Mouse (Mus musculus): Measurements from ENCODE around the gene Rnd1. TPM values are rescaled to one million over a fixed set of nuclear protein-coding genes. Genes with fewer than 3 reads are reported as not detected.

Gene Rnd1
- polyA plus RNA-seq (2015; fragmentation: Nextera tagmentation; extraction: Ambion mirVana) = 10.2 and 12.7 TPM in 2 replicates

GRCm38 (mm10) chr15:98676940-98677728, at the start of gene Rnd1:
TSS of gene Rnd1 (minus strand) at chr15:98677461.
- peak within 1 kb of the TSS; percentile 98 for H3K4me2 ChIP-seq (replicated peaks)
- H3K9me3 ChIP-seq = no peaks in the 10 kb centered on the region
- no peaks in the 10 kb centered on the region for H3K36me3 ChIP-seq
- ATAC-seq = peak; percentile 97
- H3K9ac ChIP-seq (replicated peaks) = peak within 1 kb of the TSS; percentile 71
- H3K4me1 ChIP-seq (replicated peaks) = peaks cover 46% of the 10 kb centered on the region
- 0 out of 2 replicates have a peak, but pooled peaks cover 9% of the 10 kb centered on the region for H3K27me3 ChIP-seq
- under 1% methylated on average over 37 of the region's 37 CpGs for WGBS
- H3K27ac ChIP-seq = no peak within 1 kb of the TSS
- H3K4me3 ChIP-seq (replicated peaks) = peak within 1 kb of the TSS; percentile 54

GRCm38 (mm10) chr15:98726746-98727145, 49.5 kb upstream of the Rnd1 start:
- no peak overlapping the region for H3K9ac ChIP-seq (replicated peaks)
- H3K4me1 ChIP-seq (replicated peaks) = peaks cover 28% of the 10 kb centered on the region
- no peak overlapping the region for H3K27ac ChIP-seq
- 49% methylated on average over 7 of the region's 7 CpGs for WGBS
- no peaks in the 10 kb centered on the region for H3K36me3 ChIP-seq
- H3K4me2 ChIP-seq (replicated peaks) = peak overlapping the region; percentile 81
- no peaks in the 10 kb centered on the region for H3K9me3 ChIP-seq
- peak overlapping the region; percentile 43 for H3K4me3 ChIP-seq (replicated peaks)
- peaks cover 59% of the 10 kb centered on the region for H3K27me3 ChIP-seq
- ATAC-seq = no peak

GRCm38 (mm10) chr15:98726079-98726478, 48.8 kb upstream of the Rnd1 start:
- WGBS = 80% methylated on average over 4 of the region's 4 CpGs
- H3K9me3 ChIP-seq = no peaks in the 10 kb centered on the region
- H3K27ac ChIP-seq = no peak overlapping the region
- no peak overlapping the region for H3K9ac ChIP-seq (replicated peaks)
- ATAC-seq = no peak
- no peak overlapping the region for H3K4me3 ChIP-seq (replicated peaks)
- no peak overlapping the region for H3K4me2 ChIP-seq (replicated peaks)
- peaks cover 59% of the 10 kb centered on the region for H3K27me3 ChIP-seq
- peaks cover 28% of the 10 kb centered on the region for H3K4me1 ChIP-seq (replicated peaks)
- H3K36me3 ChIP-seq = no peaks in the 10 kb centered on the region

- Histone ChIP-seq H3K36me3 (no peaks in the 10 kb centered on the region), H3K27ac (no peak overlapping the region), H3K4me2 (replicated peaks) (no peak overlapping the region; the same call in 1 of the 2 replicates), H3K4me1 (replicated peaks) (peaks cover 28% of the 10 kb centered on the region), H3K9ac (replicated peaks) (no peak overlapping the region), H3K9me3 (no peaks in the 10 kb centered on the region), H3K4me3 (replicated peaks) (no peak overlapping the region), H3K27me3 (peaks cover 55% of the 10 kb centered on the region)
- WGBS = 35% methylated on average over 19 of the region's 19 CpGs
- no peak for ATAC-seq
Observed at GRCm38 (mm10) chr15:98724441-98724840, 47.2 kb upstream of the Rnd1 start.

GRCm38 (mm10) chr15:98722854-98723253, 45.6 kb upstream of the Rnd1 start:
- ATAC-seq = no peak
- Histone ChIP-seq H3K9me3 (no peaks in the 10 kb centered on the region), H3K9ac (replicated peaks) (no peak overlapping the region), H3K36me3 (no peaks in the 10 kb centered on the region), H3K27me3 (peaks cover 40% of the 10 kb centered on the region), H3K27ac (no peak overlapping the region), H3K4me3 (replicated peaks) (no peak overlapping the region), H3K4me1 (replicated peaks) (peaks cover 22% of the 10 kb centered on the region), H3K4me2 (replicated peaks) (no peak overlapping the region)
- WGBS = 69% methylated on average over 14 of the region's 14 CpGs

GRCm38 (mm10) chr15:98722191-98722590, 44.9 kb upstream of the Rnd1 start:
- H3K4me3 ChIP-seq (replicated peaks) = no peak overlapping the region
- no peak overlapping the region for H3K9ac ChIP-seq (replicated peaks)
- no peaks in the 10 kb centered on the region for H3K36me3 ChIP-seq
- H3K9me3 ChIP-seq = no peaks in the 10 kb centered on the region
- ATAC-seq = no peak
- no peak overlapping the region for H3K4me2 ChIP-seq (replicated peaks)
- H3K27me3 ChIP-seq = peaks cover 36% of the 10 kb centered on the region
- 83% methylated on average over 8 of the region's 8 CpGs for WGBS
- no peak overlapping the region for H3K27ac ChIP-seq
- H3K4me1 ChIP-seq (replicated peaks) = peaks cover 16% of the 10 kb centered on the region

GRCm38 (mm10) chr15:98717301-98717700, 40.0 kb upstream of the Rnd1 start:
- Histone ChIP-seq H3K9ac (replicated peaks) (no peak overlapping the region), H3K9me3 (no peaks in the 10 kb centered on the region), H3K27ac (no peak overlapping the region), H3K27me3 (peaks cover 6% of the 10 kb centered on the region; the same call in 1 of the 2 replicates), H3K4me3 (replicated peaks) (no peak overlapping the region), H3K4me1 (replicated peaks) (no peaks in the 10 kb centered on the region), H3K36me3 (no peaks in the 10 kb centered on the region), H3K4me2 (replicated peaks) (no peak overlapping the region)
- 73% methylated on average over 16 of the region's 16 CpGs for WGBS
- no peak for ATAC-seq

- 77% methylated on average over 5 of the region's 5 CpGs for whole genome bisulfite sequencing
Observed at GRCm38 (mm10) chr15:98714230-98714652, 37.0 kb upstream of the Rnd1 start.

GRCm38 (mm10) chr15:98710442-98710841, 33.2 kb upstream of the Rnd1 start:
- Histone ChIP-seq H3K36me3 (no peaks in the 10 kb centered on the region), H3K4me2 (replicated peaks) (no peak overlapping the region), H3K27me3 (peaks cover 11% of the 10 kb centered on the region; the same call in 1 of the 2 replicates), H3K9me3 (no peaks in the 10 kb centered on the region), H3K4me1 (replicated peaks) (peaks cover 5% of the 10 kb centered on the region), H3K4me3 (replicated peaks) (no peak overlapping the region), H3K27ac (no peak overlapping the region), H3K9ac (replicated peaks) (no peak overlapping the region)
- ATAC-seq = no peak
- 13% methylated on average over 9 of the region's 9 CpGs for WGBS

More at GRCm38 (mm10) chr15:98714230-98714652, 37.0 kb upstream of the Rnd1 start:
- Histone ChIP-seq H3K27me3 (peaks cover 9% of the 10 kb centered on the region; the same call in 1 of the 2 replicates), H3K4me2 (replicated peaks) (no peak overlapping the region), H3K27ac (no peak overlapping the region), H3K4me1 (replicated peaks) (no peaks in the 10 kb centered on the region), H3K9ac (replicated peaks) (no peak overlapping the region), H3K36me3 (no peaks in the 10 kb centered on the region), H3K9me3 (no peaks in the 10 kb centered on the region), H3K4me3 (replicated peaks) (no peak overlapping the region)
- ATAC-seq = no peak

- no peak within 1 kb of the TSS for H3K27ac ChIP-seq
- no peaks in the 10 kb centered on the region for H3K9me3 ChIP-seq
- H3K9ac ChIP-seq (replicated peaks) = peak within 1 kb of the TSS; percentile 54
- 19% methylated on average over 16 of the region's 16 CpGs for WGBS
- peak within 1 kb of the TSS; percentile 59 for H3K4me2 ChIP-seq (replicated peaks)
- peak; percentile 62 for ATAC-seq
- H3K36me3 ChIP-seq = no peaks in the 10 kb centered on the region
- peaks cover 21% of the 10 kb centered on the region for H3K27me3 ChIP-seq
- H3K4me3 ChIP-seq (replicated peaks) = peak within 1 kb of the TSS; percentile 38
- peaks cover 5% of the 10 kb centered on the region for H3K4me1 ChIP-seq (replicated peaks)
Observed at GRCm38 (mm10) chr15:98707766-98708372, 30.6 kb upstream of the Rnd1 start, which contains the start of gene Ccdc65. TSS of gene Ccdc65 (plus strand) at chr15:98708207.

- no peaks in the 10 kb centered on the region for H3K36me3 ChIP-seq
- peaks cover 46% of the 10 kb centered on the region for H3K27me3 ChIP-seq
- no peak overlapping the region for H3K9ac ChIP-seq (replicated peaks)
- H3K9me3 ChIP-seq = no peaks in the 10 kb centered on the region
- ATAC-seq = no peak
- peaks cover 14% of the 10 kb centered on the region for H3K4me1 ChIP-seq (replicated peaks)
- no peak overlapping the region for H3K4me3 ChIP-seq (replicated peaks)
- no peak overlapping the region for H3K4me2 ChIP-seq (replicated peaks)
- 77% methylated on average over 9 of the region's 9 CpGs for WGBS
- H3K27ac ChIP-seq = no peak overlapping the region
Observed at GRCm38 (mm10) chr15:98704312-98704711, 27.1 kb upstream of the Rnd1 start.
